Mouse (Mus musculus): ENCODE data around the gene Syt16. TPM values are rescaled to one million over a fixed set of nuclear protein-coding genes. Genes with fewer than 3 reads are reported as not detected.

Gene Syt16
- polyA plus RNA-seq, 1 experiment from 2014 or later: not detected

- no peak overlapping the region for H3K4me3 ChIP-seq (ENCODE audit: low read depth, low read length)
- no peaks in the 10 kb centered on the region for H3K27me3 ChIP-seq (ENCODE audit: insufficient read depth, low read length)
- ATAC-seq (peak; percentile 44; the same call in 1 of the 2 replicates), DNase-seq (no peak)
- no peaks in the 10 kb centered on the region for H3K4me1 ChIP-seq (ENCODE audit: insufficient read depth)
- no peak for TF ChIP-seq CTCF (IDR thresholded peaks at IDR 0.05; ENCODE audit: low read depth)
- TF ChIP-seq EP300 (IDR thresholded peaks at IDR 0.05; ENCODE audit: low read depth): no peak
- no peaks in the 10 kb centered on the region for H3K9me3 ChIP-seq (ENCODE audit: low read length)
- no peak overlapping the region for H3K27ac ChIP-seq (ENCODE audit: low read depth)
- no peaks in the 10 kb centered on the region for H3K36me3 ChIP-seq (replicated peaks; ENCODE audit: insufficient read depth, low read length)
- H3K9ac ChIP-seq (replicated peaks): no peak overlapping the region
- H3K4me2 ChIP-seq (ENCODE audit: low read depth, low read length): no peak overlapping the region
- WGBS (ENCODE audit: insufficient replicate concordance): 84% methylated on average over 1 of the region's 1 CpGs
Measured at GRCm38 (mm10) chr12:74089342-74090131, 92.1 kb downstream of the Syt16 start.

DNA sequence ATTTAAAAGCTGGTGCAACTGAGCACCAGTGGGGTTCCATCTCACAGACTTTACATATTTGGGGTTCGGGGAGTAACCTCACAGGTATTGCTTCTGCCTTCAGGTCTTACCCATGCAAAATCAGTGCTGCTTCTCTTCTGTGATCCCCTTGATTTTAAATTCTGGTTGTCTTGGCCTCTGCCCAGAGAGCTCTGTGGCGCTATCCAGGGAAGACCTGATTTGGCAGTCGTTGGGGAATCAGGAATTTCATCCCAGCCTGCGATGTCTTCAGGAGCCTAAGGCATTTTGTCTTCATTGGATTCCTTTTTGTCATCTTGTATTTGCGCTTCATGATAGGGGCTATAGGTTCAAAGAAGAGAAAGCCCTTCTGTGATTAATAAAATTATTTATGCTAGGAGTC, 95.1 kb downstream of the Syt16 start:
- Histone ChIP-seq H3K4me3 (ENCODE audit: low read depth, low read length) (no peak overlapping the region), H3K9me3 (ENCODE audit: low read length) (no peaks in the 10 kb centered on the region), H3K4me2 (ENCODE audit: low read depth, low read length) (no peak overlapping the region), H3K4me1 (ENCODE audit: insufficient read depth) (no peaks in the 10 kb centered on the region), H3K27me3 (ENCODE audit: insufficient read depth, low read length) (no peaks in the 10 kb centered on the region), H3K27ac (ENCODE audit: low read depth) (no peak overlapping the region), H3K9ac (replicated peaks) (no peak overlapping the region), H3K36me3 (replicated peaks; ENCODE audit: insufficient read depth, low read length) (no peaks in the 10 kb centered on the region)
- no peak for TF ChIP-seq EP300 (IDR thresholded peaks at IDR 0.05; ENCODE audit: low read depth)
- TF ChIP-seq CTCF (IDR thresholded peaks at IDR 0.05; ENCODE audit: low read depth): no peak
- ATAC-seq (no peak), DNase-seq (no peak)
- WGBS (ENCODE audit: insufficient replicate concordance): 73% methylated on average over 5 of the region's 5 CpGs

GRCm38 (mm10) chr12:74093110-74093509, 95.6 kb downstream of the Syt16 start:
- TF ChIP-seq EP300 (IDR thresholded peaks at IDR 0.05; ENCODE audit: low read depth) (no peak), CTCF (IDR thresholded peaks at IDR 0.05; ENCODE audit: low read depth) (no peak)
- DNase-seq (no peak), ATAC-seq (no peak)
- Histone ChIP-seq H3K27ac (ENCODE audit: low read depth) (no peak overlapping the region), H3K27me3 (ENCODE audit: insufficient read depth, low read length) (no peaks in the 10 kb centered on the region), H3K9me3 (ENCODE audit: low read length) (no peaks in the 10 kb centered on the region), H3K9ac (replicated peaks) (no peak overlapping the region), H3K36me3 (replicated peaks; ENCODE audit: insufficient read depth, low read length) (no peaks in the 10 kb centered on the region), H3K4me1 (ENCODE audit: insufficient read depth) (no peaks in the 10 kb centered on the region), H3K4me2 (ENCODE audit: low read depth, low read length) (no peak overlapping the region), H3K4me3 (ENCODE audit: low read depth, low read length) (no peak overlapping the region)
- WGBS (ENCODE audit: insufficient replicate concordance): 64% methylated on average over 8 of the region's 8 CpGs

- DNase-seq: no peak
- TF ChIP-seq EP300 (IDR thresholded peaks at IDR 0.05; ENCODE audit: low read depth) (no peak), CTCF (IDR thresholded peaks at IDR 0.05; ENCODE audit: low read depth) (no peak)
- Histone ChIP-seq H3K27me3 (ENCODE audit: insufficient read depth, low read length) (no peaks in the 10 kb centered on the region), H3K36me3 (replicated peaks; ENCODE audit: insufficient read depth, low read length) (no peaks in the 10 kb centered on the region), H3K4me3 (ENCODE audit: low read depth, low read length) (no peak overlapping the region), H3K4me1 (ENCODE audit: insufficient read depth) (no peaks in the 10 kb centered on the region), H3K27ac (ENCODE audit: low read depth) (no peak overlapping the region), H3K9me3 (ENCODE audit: low read length) (no peaks in the 10 kb centered on the region), H3K9ac (replicated peaks) (no peak overlapping the region), H3K4me2 (ENCODE audit: low read depth, low read length) (no peak overlapping the region)
- 68% methylated on average over 5 of the region's 5 CpGs for WGBS (ENCODE audit: insufficient replicate concordance)
- no peak for ATAC-seq
Measured at GRCm38 (mm10) chr12:74094701-74095100, 97.2 kb downstream of the Syt16 start.

DNA sequence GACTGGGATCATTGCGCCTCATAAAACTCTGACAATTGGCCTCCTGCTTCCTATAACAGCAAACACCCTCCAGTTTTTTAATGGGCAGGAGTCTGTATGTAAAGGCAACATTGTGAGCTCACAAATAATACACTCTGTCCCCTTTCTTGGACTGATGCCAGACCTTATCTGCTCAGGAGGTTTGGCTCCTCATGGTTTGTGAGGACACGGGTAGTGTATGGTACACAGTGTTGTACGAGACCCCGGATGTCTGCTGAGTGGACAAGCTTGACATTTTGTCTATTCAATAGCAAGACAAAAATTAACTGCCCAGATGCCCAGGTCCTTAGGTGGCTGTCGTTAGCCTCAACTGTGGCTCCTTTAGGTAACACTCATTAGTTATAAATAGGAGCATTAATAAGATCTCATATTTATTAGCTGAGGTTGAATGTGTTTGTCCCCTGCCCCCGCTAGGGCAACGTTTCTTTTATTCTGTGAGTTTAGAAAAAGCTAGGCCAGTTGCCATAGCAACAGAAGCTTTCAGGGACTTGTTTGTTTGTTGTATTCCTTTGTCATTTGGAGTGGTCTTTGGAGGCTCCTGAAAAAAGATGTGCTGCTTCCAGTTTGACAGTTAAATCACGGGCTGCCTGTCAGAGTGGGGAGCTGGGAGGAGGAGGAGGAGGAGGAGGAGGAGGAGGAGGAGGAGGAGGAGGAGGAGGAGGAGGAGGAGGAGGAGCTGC, 101.3 kb downstream of the Syt16 start:
- 62% methylated on average over 8 of the region's 8 CpGs for WGBS (ENCODE audit: insufficient replicate concordance)
- no peak overlapping the region for H3K27ac ChIP-seq (ENCODE audit: low read depth)

DNA sequence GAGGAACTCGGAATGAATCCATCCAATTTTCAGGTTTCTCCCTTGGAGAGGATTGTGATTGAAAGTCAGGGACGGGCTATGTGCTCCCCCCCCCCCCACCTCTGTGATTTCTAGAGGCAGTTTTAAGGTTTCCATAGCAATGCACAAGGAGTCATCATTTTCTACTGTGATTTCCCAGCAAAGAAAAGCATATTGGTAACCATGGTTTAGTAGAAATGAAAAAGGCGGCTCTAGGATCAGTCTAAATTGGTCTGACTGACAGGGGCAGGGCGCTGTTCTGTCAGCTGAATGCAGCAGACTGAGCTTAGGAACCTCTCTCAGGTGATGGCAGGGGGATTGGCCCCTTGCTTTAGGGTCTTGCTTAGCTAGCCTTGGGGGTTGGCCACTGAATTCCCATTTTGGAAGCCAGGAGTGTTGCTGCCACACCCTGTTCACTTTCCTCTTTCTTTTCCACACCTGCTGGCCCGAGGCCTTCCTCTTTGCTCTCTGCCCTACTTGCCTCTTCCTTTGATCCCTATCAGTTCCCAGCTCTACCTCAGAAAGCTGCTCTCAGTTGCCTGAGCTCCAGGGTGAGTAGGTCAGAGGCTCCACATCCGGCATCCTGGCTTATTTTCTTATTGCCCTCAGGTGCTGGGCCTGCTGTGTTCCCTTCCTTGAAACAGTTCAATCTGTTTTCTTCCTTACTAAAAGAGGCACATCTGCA, 108.5 kb downstream of the Syt16 start:
- WGBS (ENCODE audit: insufficient replicate concordance): 68% methylated on average over 6 of the region's 6 CpGs

More for the DNA sequence above, 101.3 kb downstream of the Syt16 start:
- no peak for ATAC-seq
- Histone ChIP-seq H3K4me2 (ENCODE audit: low read depth, low read length) (no peak overlapping the region), H3K9ac (replicated peaks) (no peak overlapping the region), H3K36me3 (replicated peaks; ENCODE audit: insufficient read depth, low read length) (no peaks in the 10 kb centered on the region), H3K4me3 (ENCODE audit: low read depth, low read length) (no peak overlapping the region), H3K27me3 (ENCODE audit: insufficient read depth, low read length) (no peaks in the 10 kb centered on the region), H3K9me3 (ENCODE audit: low read length) (no peaks in the 10 kb centered on the region), H3K4me1 (ENCODE audit: insufficient read depth) (no peaks in the 10 kb centered on the region)
- TF ChIP-seq EP300 (IDR thresholded peaks at IDR 0.05; ENCODE audit: low read depth): no peak
- TF ChIP-seq CTCF (IDR thresholded peaks at IDR 0.05; ENCODE audit: low read depth): no peak
- DNase-seq: no peak

More for the DNA sequence above, 108.5 kb downstream of the Syt16 start:
- ATAC-seq: no peak
- TF ChIP-seq EP300 (IDR thresholded peaks at IDR 0.05; ENCODE audit: low read depth) (no peak), CTCF (IDR thresholded peaks at IDR 0.05; ENCODE audit: low read depth) (no peak)
- Histone ChIP-seq H3K4me2 (ENCODE audit: low read depth, low read length) (no peak overlapping the region), H3K9me3 (ENCODE audit: low read length) (no peaks in the 10 kb centered on the region), H3K27ac (ENCODE audit: low read depth) (no peak overlapping the region), H3K36me3 (replicated peaks; ENCODE audit: insufficient read depth, low read length) (no peaks in the 10 kb centered on the region), H3K4me1 (ENCODE audit: insufficient read depth) (no peaks in the 10 kb centered on the region), H3K27me3 (ENCODE audit: insufficient read depth, low read length) (no peaks in the 10 kb centered on the region), H3K9ac (replicated peaks) (no peak overlapping the region), H3K4me3 (ENCODE audit: low read depth, low read length) (no peak overlapping the region)
- no peak for DNase-seq

Data from liver, postnatal 0 days (tissue).